Mouse (Mus musculus) cortical plate, adult 2 months (tissue): ENCODE data around the gene Mgst3.

ENCODE experiments used
- CTCF ChIP-seq: fragments of 200-500 bp; IDR thresholded peaks from 2 replicates; pipeline ENCODE4 v1.5.1; 2011; ENCODE audit warnings: mild to moderate bottlenecking, control low read depth, low read length; ENCODE audit not compliant: insufficient read depth; ENCODE audit errors: extremely low read depth
- POLR2A ChIP-seq: fragments of 200-500 bp; IDR thresholded peaks from 2 replicates; pipeline ENCODE4 v1.6.1; 2011; ENCODE audit warnings: mild to moderate bottlenecking, low read length, control low read depth; ENCODE audit not compliant: insufficient read depth; ENCODE audit errors: extremely low read depth

DNA sequence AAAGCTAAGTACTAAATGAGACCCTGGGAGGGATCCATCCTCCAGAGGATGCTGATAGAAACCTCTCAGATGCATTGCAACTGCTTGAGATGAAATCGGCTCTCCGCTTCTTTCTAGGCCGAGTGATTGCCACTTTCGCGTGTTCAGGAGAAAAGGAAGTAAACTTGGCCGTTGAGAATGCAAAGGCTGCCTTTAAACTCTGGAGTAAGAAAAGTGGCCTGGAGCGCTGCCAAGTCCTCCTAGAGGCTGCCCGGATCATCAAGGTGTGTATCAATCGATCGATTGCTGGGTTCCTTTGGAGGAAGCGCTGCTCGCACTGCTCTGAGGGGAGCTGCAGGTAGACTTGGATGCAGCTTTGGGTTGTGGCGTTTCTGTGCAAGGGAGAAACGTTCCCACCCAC lies 41.2 kb downstream of the Mgst3 start:
- TF ChIP-seq POLR2A (no peak), CTCF (no peak)
